Mouse (Mus musculus) heart, adult 9 months (tissue): ENCODE measurements around the gene Serpinb8.

Source experiments
- DNase-seq, 2 experiments: peaks; one replicate each; pipeline ENCODE4 v3.0.0; 2022; ENCODE audit warnings: low spot score in 2 of 2

Serpinb8 gene

GRCm38 (mm10) chr1:107642457-107643118 is 52.8 kb downstream of the Serpinb8 start:
- no peak for DNase-seq

DNA sequence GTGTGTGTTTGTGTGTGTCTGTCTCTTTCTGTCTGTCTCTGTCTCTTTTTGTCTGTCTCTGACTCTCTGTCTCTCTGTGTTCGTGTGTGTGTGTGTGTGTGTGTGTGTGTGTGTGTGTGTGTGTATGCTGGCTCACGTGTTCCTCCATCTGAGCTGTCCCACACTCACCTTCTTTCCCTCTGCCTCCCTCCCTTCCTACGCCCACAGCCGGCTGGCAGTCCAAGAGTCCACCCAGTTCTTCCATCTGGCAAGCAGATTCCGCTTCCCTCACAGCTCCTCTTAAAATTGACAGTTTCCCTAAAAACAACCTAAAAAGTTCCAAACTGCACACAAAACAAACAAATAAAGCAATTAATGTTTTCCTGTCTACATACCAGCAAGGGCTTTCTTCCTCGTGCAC is 55.3 kb downstream of the Serpinb8 start:
- no peak for DNase-seq

DNA sequence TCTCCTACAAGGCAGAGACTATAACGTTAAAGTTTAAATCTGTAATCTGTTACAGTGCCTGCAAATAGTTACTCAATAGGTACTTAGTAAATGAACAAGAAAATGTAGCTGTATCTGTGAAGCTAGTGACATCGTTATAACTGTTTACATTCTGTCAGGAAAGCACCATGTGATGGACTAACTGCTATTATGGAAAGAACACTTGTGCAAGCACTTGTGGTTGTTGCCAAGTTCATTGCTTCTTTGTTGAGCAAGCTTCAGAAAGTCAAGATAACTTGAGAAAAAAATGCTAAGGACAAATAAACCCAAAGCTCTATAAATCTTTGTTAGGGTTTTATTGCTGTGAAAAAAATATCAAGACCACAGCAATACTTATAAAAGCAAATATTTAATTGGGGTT is 67.9 kb downstream of the Serpinb8 start:
- DNase-seq, result no peak
